Mouse (Mus musculus): Measurements from ENCODE around the gene G6pc3. TPM values are rescaled to one million over a fixed set of nuclear protein-coding genes. Genes with fewer than 3 reads are reported as not detected.
A peak's percentile ranks its signal among the peaks of the same experiment; 100 is the strongest.

Gene G6pc3
- polyA plus RNA-seq, 1 experiment from 2014 or later = 41.9 TPM

DNA sequence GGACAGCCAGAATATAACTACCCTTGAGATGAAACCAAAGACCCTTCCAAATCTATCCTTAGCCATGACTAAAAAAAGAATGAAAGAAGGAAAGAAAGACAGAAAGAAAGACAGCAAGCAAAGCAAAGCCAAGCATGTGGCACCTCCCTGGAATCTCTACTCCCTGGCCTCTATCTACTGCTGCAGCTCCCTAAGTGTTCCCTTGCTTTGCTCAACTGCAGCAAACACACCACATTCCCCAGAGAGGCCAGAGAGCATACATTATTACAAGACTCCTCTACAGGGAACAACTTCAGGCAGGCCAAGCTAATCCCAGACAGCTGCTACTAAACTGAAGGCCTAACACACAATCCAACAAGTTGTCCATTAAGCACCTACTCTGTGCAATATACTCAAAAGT is 9.6 kb upstream of the G6pc3 start:
- no peak overlapping the region for H3K4me3 ChIP-seq (ENCODE audit: low read depth, low read length)
- H3K9me3 ChIP-seq (ENCODE audit: control insufficient read depth, low read length) = no peaks in the 10 kb centered on the region
- no peak for DNase-seq (ENCODE audit: low spot score)
- H3K9ac ChIP-seq (ENCODE audit: low read length) = no peak overlapping the region
- 0 out of 2 replicates have a peak, but pooled peaks cover 5% of the 10 kb centered on the region for H3K4me1 ChIP-seq (ENCODE audit: control insufficient read depth, insufficient read depth, low read length)
- ATAC-seq (ENCODE audit: insufficient number of reproducible peaks, low FRiP score, low TSS enrichment, low read depth) = no peak
- H3K4me2 ChIP-seq (ENCODE audit: low read depth, severe bottlenecking) = no peak overlapping the region
- peaks cover 2% of the 10 kb centered on the region; the same call in 1 of the 2 replicates for H3K36me3 ChIP-seq (ENCODE audit: control insufficient read depth, insufficient read depth, low read length)
- no peak overlapping the region for H3K27ac ChIP-seq (replicated peaks; ENCODE audit: low read depth, low read length)
- no peaks in the 10 kb centered on the region for H3K27me3 ChIP-seq (ENCODE audit: control insufficient read depth, insufficient read depth, low read length)

DNA sequence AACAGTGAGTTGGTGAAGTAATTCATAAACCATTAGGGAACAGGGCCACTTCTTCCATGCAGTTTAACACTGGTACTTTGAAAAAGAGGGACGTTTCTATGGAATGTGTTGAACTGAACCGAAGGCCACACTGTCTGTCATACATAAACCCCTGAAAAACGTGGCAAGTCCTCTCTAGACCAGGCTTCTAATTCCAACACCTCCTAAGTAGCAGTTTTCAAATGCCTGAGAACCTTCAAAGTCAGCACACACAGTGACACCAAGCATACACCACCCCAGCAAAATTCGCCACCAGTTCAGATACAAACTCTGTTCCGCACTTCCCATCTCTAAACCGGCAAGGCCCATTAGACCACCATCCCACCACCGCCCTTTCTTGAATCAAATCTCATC is 5.2 kb upstream of the G6pc3 start:
- Histone ChIP-seq H3K9me3 (ENCODE audit: control insufficient read depth, low read length) (no peaks in the 10 kb centered on the region), H3K9ac (ENCODE audit: low read length) (peak overlapping the region; percentile 86), H3K36me3 (ENCODE audit: control insufficient read depth, insufficient read depth, low read length) (peaks cover 2% of the 10 kb centered on the region; the same call in 1 of the 2 replicates), H3K4me3 (ENCODE audit: low read depth, low read length) (peak overlapping the region; percentile 95), H3K27me3 (ENCODE audit: control insufficient read depth, insufficient read depth, low read length) (no peaks in the 10 kb centered on the region), H3K4me2 (ENCODE audit: low read depth, severe bottlenecking) (peak overlapping the region; percentile 81), H3K4me1 (ENCODE audit: control insufficient read depth, insufficient read depth, low read length) (peaks cover 8% of the 10 kb centered on the region; the same call in 1 of the 2 replicates), H3K27ac (replicated peaks; ENCODE audit: low read depth, low read length) (peak overlapping the region; percentile 86; the same call in 1 of the 2 replicates)
- ATAC-seq (ENCODE audit: insufficient number of reproducible peaks, low FRiP score, low TSS enrichment, low read depth) = no peak
- DNase-seq (ENCODE audit: low spot score) = no peak
- 8% methylated on average over 7 of the region's 7 CpGs for WGBS

DNA sequence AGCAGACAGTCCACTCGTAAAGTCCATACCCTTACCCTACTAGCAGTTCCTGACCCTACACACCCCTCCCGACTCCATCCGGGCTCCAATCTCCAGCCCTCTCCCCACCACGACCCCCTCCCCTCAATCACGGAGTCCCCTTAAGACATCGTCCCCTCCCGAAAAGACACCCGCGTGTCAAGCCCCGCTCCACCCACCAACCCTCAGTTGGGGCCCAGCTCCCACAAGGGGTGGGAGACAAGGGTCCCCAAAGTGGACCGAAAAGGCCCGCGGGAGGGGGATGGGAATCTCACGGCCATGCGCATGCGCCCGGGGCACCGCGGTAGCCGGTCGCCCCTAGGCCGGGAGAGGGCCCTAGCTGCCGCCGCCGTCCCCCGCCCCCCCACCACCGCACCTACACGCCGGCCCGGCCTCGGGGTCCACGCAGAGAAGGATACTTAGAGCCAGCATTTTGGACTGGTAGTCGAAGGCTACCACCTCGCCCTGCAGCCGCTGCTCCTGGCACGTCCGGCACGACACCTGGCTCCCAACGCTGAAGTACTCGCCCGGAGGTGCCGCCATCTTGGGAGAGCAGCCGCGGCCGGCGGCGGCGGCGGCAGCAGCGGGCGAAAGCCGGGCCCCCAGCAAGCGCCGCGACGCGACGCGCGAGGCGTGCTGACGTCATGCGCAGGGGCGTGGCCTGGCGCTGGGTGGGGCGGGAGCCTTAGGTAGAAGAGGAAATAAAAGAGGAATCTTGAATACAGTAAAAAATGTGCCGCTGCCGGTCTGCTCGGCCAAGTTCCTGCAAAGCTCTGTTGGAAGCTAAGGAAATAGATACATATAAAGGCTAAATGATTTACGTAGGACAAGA is 4.5 kb upstream of the G6pc3 start, which contains the start of gene Lsm12:
Gene Lsm12, minus strand, starts transcription at position 651 of the 850 bp plus-strand sequence.
- Histone ChIP-seq H3K36me3 (ENCODE audit: control insufficient read depth, insufficient read depth, low read length) (peaks cover 2% of the 10 kb centered on the region; the same call in 1 of the 2 replicates), H3K27ac (replicated peaks; ENCODE audit: low read depth, low read length) (peak within 1 kb of the TSS; percentile 86), H3K4me2 (ENCODE audit: low read depth, severe bottlenecking) (peak within 1 kb of the TSS; percentile 81), H3K4me3 (ENCODE audit: low read depth, low read length) (peak within 1 kb of the TSS; percentile 95), H3K4me1 (ENCODE audit: control insufficient read depth, insufficient read depth, low read length) (peaks cover 8% of the 10 kb centered on the region; the same call in 1 of the 2 replicates), H3K27me3 (ENCODE audit: control insufficient read depth, insufficient read depth, low read length) (no peaks in the 10 kb centered on the region), H3K9ac (ENCODE audit: low read length) (peak within 1 kb of the TSS; percentile 86), H3K9me3 (ENCODE audit: control insufficient read depth, low read length) (no peaks in the 10 kb centered on the region)
- ATAC-seq (ENCODE audit: insufficient number of reproducible peaks, low FRiP score, low TSS enrichment, low read depth) (peak; percentile 79), DNase-seq (ENCODE audit: low spot score) (peak; percentile 97)
- under 1% methylated on average over 70 of the region's 70 CpGs for WGBS

DNA sequence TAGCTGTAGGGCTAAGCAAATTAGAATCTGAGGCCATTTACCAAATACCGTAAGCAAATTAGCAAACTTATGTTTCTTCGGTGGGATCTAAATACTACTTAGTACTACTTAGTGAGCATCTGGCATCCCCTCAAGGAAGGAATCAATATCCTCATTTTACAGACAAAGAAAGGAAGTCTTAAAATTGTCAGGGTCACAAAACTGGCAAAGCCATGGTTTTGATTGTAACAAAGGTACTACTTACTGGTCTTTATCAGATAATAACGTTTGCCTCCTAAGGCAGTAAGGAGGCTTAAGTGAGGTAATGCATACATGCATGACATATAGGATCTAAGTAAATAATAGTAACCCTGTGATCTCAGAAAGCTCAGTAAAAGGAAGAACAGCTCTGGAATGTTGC is 3.7 kb upstream of the G6pc3 start:
- H3K4me3 ChIP-seq (ENCODE audit: low read depth, low read length) = peak overlapping the region; percentile 95; the same call in 1 of the 2 replicates
- H3K36me3 ChIP-seq (ENCODE audit: control insufficient read depth, insufficient read depth, low read length) = peaks cover 2% of the 10 kb centered on the region; the same call in 1 of the 2 replicates
- DNase-seq (ENCODE audit: low spot score) (no peak), ATAC-seq (ENCODE audit: insufficient number of reproducible peaks, low FRiP score, low TSS enrichment, low read depth) (no peak)
- H3K9ac ChIP-seq (ENCODE audit: low read length) = no peak overlapping the region
- WGBS = 61% methylated on average over 3 of the region's 3 CpGs
- no peaks in the 10 kb centered on the region for H3K27me3 ChIP-seq (ENCODE audit: control insufficient read depth, insufficient read depth, low read length)
- no peaks in the 10 kb centered on the region for H3K9me3 ChIP-seq (ENCODE audit: control insufficient read depth, low read length)
- peak overlapping the region; percentile 81 for H3K4me2 ChIP-seq (ENCODE audit: low read depth, severe bottlenecking)
- H3K4me1 ChIP-seq (ENCODE audit: control insufficient read depth, insufficient read depth, low read length) = peaks cover 10% of the 10 kb centered on the region
- no peak overlapping the region; the same call in 1 of the 2 replicates for H3K27ac ChIP-seq (replicated peaks; ENCODE audit: low read depth, low read length)

DNA sequence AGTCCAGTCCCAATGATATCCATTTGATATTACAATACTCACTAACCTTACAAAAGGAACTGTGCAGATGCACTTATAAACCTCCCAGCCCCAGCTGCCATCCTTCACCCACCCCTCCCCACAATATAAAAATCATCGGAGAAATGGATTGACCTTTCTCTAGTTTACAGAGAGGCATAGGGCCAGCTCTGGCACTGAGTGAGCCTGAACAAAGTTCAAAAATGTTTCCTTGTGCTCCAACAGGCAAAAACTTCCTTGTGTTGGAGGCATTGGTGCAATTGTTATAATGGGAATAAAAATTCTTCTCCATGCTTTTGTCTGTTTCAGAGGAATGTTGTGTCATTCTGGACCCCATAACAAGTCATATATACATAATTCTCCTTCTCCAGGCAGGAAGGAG is 3.2 kb upstream of the G6pc3 start:
- H3K36me3 ChIP-seq (ENCODE audit: control insufficient read depth, insufficient read depth, low read length) = peaks cover 2% of the 10 kb centered on the region; the same call in 1 of the 2 replicates
- DNase-seq (ENCODE audit: low spot score) = no peak
- H3K9me3 ChIP-seq (ENCODE audit: control insufficient read depth, low read length) = no peaks in the 10 kb centered on the region
- peaks cover 15% of the 10 kb centered on the region for H3K4me1 ChIP-seq (ENCODE audit: control insufficient read depth, insufficient read depth, low read length)
- no peak overlapping the region for H3K27ac ChIP-seq (replicated peaks; ENCODE audit: low read depth, low read length)
- no peaks in the 10 kb centered on the region for H3K27me3 ChIP-seq (ENCODE audit: control insufficient read depth, insufficient read depth, low read length)
- H3K9ac ChIP-seq (ENCODE audit: low read length) = no peak overlapping the region
- WGBS = 92% methylated on average over 1 of the region's 1 CpGs
- ATAC-seq (ENCODE audit: insufficient number of reproducible peaks, low FRiP score, low TSS enrichment, low read depth) = no peak
- no peak overlapping the region for H3K4me2 ChIP-seq (ENCODE audit: low read depth, severe bottlenecking)
- H3K4me3 ChIP-seq (ENCODE audit: low read depth, low read length) = no peak overlapping the region

DNA sequence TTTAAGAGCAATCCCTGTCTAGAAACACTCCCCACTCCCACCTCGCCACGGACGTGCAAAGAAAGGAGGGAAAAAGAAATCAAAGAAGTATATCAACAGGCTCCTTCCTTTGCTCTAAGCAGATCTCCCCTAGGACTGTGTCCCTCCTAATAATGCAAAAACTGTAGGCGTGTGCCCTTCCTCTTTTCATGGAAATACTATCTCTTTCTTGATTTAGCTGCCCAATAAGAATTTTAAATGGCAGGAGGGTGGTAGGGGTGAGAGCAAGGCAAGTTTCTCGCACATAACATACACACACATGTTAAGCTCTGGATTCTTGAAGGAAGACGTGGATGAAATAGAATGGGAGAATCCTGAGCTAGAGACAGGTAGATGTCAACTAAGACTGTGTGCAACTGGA is 440 bp upstream of the G6pc3 start:
- peak overlapping the region; percentile 90 for H3K4me2 ChIP-seq (ENCODE audit: low read depth, severe bottlenecking)
- H3K4me1 ChIP-seq (ENCODE audit: control insufficient read depth, insufficient read depth, low read length) = peaks cover 15% of the 10 kb centered on the region
- H3K36me3 ChIP-seq (ENCODE audit: control insufficient read depth, insufficient read depth, low read length) = peaks cover 2% of the 10 kb centered on the region
- H3K9me3 ChIP-seq (ENCODE audit: control insufficient read depth, low read length) = no peaks in the 10 kb centered on the region
- DNase-seq (ENCODE audit: low spot score) (no peak), ATAC-seq (ENCODE audit: insufficient number of reproducible peaks, low FRiP score, low TSS enrichment, low read depth) (no peak)
- H3K9ac ChIP-seq (ENCODE audit: low read length) = peak overlapping the region; percentile 70; the same call in 1 of the 2 replicates
- WGBS = 74% methylated on average over 6 of the region's 6 CpGs
- no peak overlapping the region for H3K27ac ChIP-seq (replicated peaks; ENCODE audit: low read depth, low read length)
- H3K27me3 ChIP-seq (ENCODE audit: control insufficient read depth, insufficient read depth, low read length) = no peaks in the 10 kb centered on the region
- peak overlapping the region; percentile 62 for H3K4me3 ChIP-seq (ENCODE audit: low read depth, low read length)

DNA sequence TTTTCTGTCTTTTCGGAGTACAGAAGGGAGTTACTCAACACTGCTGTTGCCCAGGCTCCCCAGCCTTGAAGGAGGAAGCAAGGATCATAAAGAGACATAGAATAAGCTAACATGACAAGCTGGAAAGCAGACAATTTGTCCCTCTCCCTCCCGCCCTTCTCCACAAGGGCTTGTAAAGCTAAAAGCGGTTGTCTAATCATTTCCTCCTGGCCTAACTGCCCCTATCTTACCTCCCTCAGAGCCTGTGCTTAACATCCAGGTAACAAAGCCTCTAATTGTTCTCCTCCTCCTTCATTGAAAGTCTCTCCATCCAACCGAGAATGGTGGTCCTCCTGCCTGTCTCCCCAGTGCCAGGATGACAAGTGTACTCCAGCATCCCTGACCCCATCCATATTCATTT is 1.4 kb downstream of the G6pc3 start:
- peak overlapping the region; percentile 62; the same call in 1 of the 2 replicates for H3K4me3 ChIP-seq (ENCODE audit: low read depth, low read length)
- no peaks in the 10 kb centered on the region for H3K9me3 ChIP-seq (ENCODE audit: control insufficient read depth, low read length)
- peak overlapping the region; percentile 41 for H3K9ac ChIP-seq (ENCODE audit: low read length)
- no peak for DNase-seq (ENCODE audit: low spot score)
- peak overlapping the region; percentile 90 for H3K4me2 ChIP-seq (ENCODE audit: low read depth, severe bottlenecking)
- no peak overlapping the region for H3K27ac ChIP-seq (replicated peaks; ENCODE audit: low read depth, low read length)
- WGBS = 38% methylated on average over 4 of the region's 4 CpGs
- no peak for ATAC-seq (ENCODE audit: insufficient number of reproducible peaks, low FRiP score, low TSS enrichment, low read depth)
- H3K4me1 ChIP-seq (ENCODE audit: control insufficient read depth, insufficient read depth, low read length) = peaks cover 11% of the 10 kb centered on the region
- no peaks in the 10 kb centered on the region for H3K27me3 ChIP-seq (ENCODE audit: control insufficient read depth, insufficient read depth, low read length)
- peaks cover 4% of the 10 kb centered on the region for H3K36me3 ChIP-seq (ENCODE audit: control insufficient read depth, insufficient read depth, low read length)

DNA sequence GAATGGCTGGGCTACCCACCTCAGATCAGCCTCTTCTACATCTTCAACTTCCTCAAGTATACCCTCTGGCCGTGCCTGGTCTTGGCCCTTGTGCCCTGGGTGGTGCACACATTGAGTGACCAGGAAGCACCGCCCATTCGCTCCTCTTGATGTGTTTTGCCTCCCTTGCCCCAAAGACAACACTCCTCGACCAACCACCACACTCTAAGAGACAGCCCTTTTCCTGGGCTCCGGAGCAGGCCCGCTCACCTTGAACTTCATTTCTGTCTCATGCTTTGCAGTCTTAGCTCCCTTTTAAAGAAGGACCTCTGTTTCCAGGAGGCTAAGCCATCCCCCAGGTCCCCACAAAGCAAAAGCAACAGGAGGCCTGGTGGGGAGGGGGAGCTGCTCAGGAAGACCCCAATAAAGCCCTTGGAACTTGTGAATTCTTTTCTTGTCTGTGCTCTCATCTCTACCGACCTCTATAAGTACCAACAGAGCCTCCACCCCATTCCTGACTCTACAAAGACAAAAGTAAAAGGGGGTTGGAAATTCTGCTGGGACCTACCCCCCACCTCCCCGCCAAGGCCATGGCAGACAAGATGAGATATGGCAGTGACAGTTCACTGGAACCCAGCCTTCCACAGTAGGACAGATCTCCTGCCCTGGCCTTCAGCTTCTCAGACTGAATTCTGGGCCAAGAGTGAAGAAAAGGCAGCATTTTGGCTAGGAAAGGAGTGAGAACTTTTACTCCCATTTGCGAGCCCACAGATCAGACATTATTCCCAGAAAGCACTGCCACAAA is 4.4 kb downstream of the G6pc3 start:
- DNase-seq (ENCODE audit: low spot score) (no peak), ATAC-seq (ENCODE audit: insufficient number of reproducible peaks, low FRiP score, low TSS enrichment, low read depth) (no peak)
- Histone ChIP-seq H3K9me3 (ENCODE audit: control insufficient read depth, low read length) (no peaks in the 10 kb centered on the region), H3K27ac (replicated peaks; ENCODE audit: low read depth, low read length) (no peak overlapping the region), H3K4me2 (ENCODE audit: low read depth, severe bottlenecking) (no peak overlapping the region), H3K27me3 (ENCODE audit: control insufficient read depth, insufficient read depth, low read length) (no peaks in the 10 kb centered on the region), H3K36me3 (ENCODE audit: control insufficient read depth, insufficient read depth, low read length) (peaks cover 10% of the 10 kb centered on the region), H3K4me1 (ENCODE audit: control insufficient read depth, insufficient read depth, low read length) (peaks cover 11% of the 10 kb centered on the region), H3K4me3 (ENCODE audit: low read depth, low read length) (no peak overlapping the region), H3K9ac (ENCODE audit: low read length) (no peak overlapping the region)
- 85% methylated on average over 9 of the region's 9 CpGs for WGBS

Measured in limb, embryonic 11.5 days (tissue).